Mouse (Mus musculus) midbrain, embryonic 16.5 days (tissue): ENCODE measurements around the gene Gpr132. TPM values are rescaled to one million over a fixed set of nuclear protein-coding genes. Genes with fewer than 3 reads are reported as not detected.

Experiments
- ATAC-seq: fragments of 200-750 bp; cut with Nextera tagmentation; 2 replicates; pipeline ENCODE4 v1.8.0; 2017; ENCODE audit warnings: moderate TSS enrichment
- H3K27ac ChIP-seq: fragments of 300-500 bp; sonication (generic); 2 replicates; pipeline ENCODE4 v1.5.1; 2014; ENCODE audit warnings: mild to moderate bottlenecking, low read length, mixed read lengths
- H3K27me3 ChIP-seq: fragments of 300-500 bp; sonication (generic); 2 replicates; pipeline ENCODE4 v1.6.1; 2014; ENCODE audit warnings: low read depth, low read length, mixed read lengths; ENCODE audit not compliant: control insufficient read depth, insufficient read depth
- H3K36me3 ChIP-seq: fragments of 300-500 bp; sonication (generic); 2 replicates; pipeline ENCODE4 v1.6.1; 2014; ENCODE audit warnings: mild to moderate bottlenecking, low read length, moderate library complexity, mixed read lengths; ENCODE audit not compliant: control insufficient read depth, insufficient read depth
- H3K4me1 ChIP-seq: fragments of 300-500 bp; sonication (generic); 2 replicates; pipeline ENCODE4 v1.6.1; 2014; ENCODE audit warnings: mild to moderate bottlenecking, low read length, mixed read lengths; ENCODE audit not compliant: control insufficient read depth, insufficient read depth
- H3K4me2 ChIP-seq: fragments of 300-500 bp; sonication (generic); 2 replicates; pipeline ENCODE4 v1.6.1; 2014; ENCODE audit warnings: mild to moderate bottlenecking, low read length, mixed read lengths
- H3K4me3 ChIP-seq: fragments of 300-500 bp; sonication (generic); 2 replicates; pipeline ENCODE4 v1.5.1; 2014; ENCODE audit warnings: low read depth, mild to moderate bottlenecking, low read length, moderate library complexity, mixed read lengths
- H3K9ac ChIP-seq: fragments of 300-500 bp; sonication (generic); 2 replicates; pipeline ENCODE4 v1.6.1; 2014; ENCODE audit warnings: low read depth, low read length, mixed read lengths
- H3K9me3 ChIP-seq: fragments of 300-500 bp; sonication (generic); replicated peaks from 2 replicates; pipeline ENCODE4 v1.6.1; 2014; ENCODE audit warnings: mild to moderate bottlenecking, low read length, mixed read lengths; ENCODE audit not compliant: control insufficient read depth, poor library complexity, severe bottlenecking
- WGBS: fragments of 180-500 bp; shearing (Covaris S2); extraction: QIAGEN DNeasy Blood & Tissue Kit; methylation state at CpG from one replicate; pipeline ENCODE4 v1.1.7; 2014; 5-methylcytosine and 5-hydroxymethylcytosine counted together
- polyA plus RNA-seq: library from polyadenylated mRNA; unstranded; fragments of >200 nt; fragmentation: Nextera tagmentation; extraction: Ambion mirVana; gene quantifications from 2 replicates; pipeline ENCODE4 v1.2.1, GENCODE M21; 2015

The Gpr132 gene
- polyA plus RNA-seq, 1 experiment from 2014 or later: not detected

DNA sequence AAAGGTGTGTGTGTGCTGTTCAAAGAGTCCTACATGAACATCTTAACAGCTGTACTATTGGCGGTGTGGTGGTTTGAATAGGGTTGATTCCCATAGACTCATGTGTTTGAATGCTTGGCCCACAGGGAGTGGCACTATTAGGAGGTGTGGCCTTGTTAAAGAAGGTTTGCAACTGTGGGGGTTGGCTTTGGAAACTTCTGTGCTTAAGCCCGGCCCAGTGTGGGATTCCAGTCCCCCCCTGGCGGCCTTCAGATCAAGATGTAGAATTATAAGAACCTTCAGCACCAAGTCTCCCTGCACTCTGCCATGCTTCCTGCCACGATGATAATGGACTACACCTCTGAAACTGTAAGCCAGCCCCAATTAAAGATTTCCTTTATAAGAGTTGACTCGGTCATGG lies 35.6 kb downstream of the Gpr132 start:
- Histone ChIP-seq H3K36me3 (no peaks in the 10 kb centered on the region), H3K9ac (no peak overlapping the region), H3K27me3 (no peaks in the 10 kb centered on the region), H3K4me1 (peaks cover 22% of the 10 kb centered on the region), H3K4me3 (no peak overlapping the region), H3K4me2 (no peak overlapping the region), H3K27ac (no peak overlapping the region), H3K9me3 (no peaks in the 10 kb centered on the region)
- WGBS: 94% methylated on average over 5 of the region's 5 CpGs
- ATAC-seq: no peak

DNA sequence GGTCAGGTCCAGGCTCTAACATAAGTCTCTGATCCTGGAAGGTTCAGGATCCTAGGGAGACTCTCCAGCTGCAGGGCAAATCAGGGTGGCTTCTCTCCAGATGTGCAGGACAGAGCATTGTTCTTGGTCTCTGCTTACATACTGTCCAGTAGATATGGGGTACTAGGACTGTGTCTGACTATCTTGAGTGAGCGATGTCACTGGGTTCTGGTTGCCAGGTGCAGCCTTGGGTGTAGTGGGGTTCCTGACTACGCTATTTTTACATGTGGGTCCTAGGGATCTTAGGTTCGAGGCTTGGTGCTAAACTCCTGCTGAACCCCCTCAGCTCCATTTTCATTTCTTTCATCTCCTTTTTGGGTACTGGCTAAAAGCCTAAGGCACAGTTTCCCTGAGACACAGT lies 37.5 kb downstream of the Gpr132 start:
- H3K4me1 ChIP-seq: peaks cover 40% of the 10 kb centered on the region
- no peak for ATAC-seq
- 91% methylated on average over 3 of the region's 3 CpGs for WGBS
- H3K4me2 ChIP-seq: peak overlapping the region; percentile 73
- no peak overlapping the region for H3K27ac ChIP-seq
- no peaks in the 10 kb centered on the region for H3K9me3 ChIP-seq
- 0 out of 2 replicates have a peak, but pooled peaks cover 2% of the 10 kb centered on the region for H3K36me3 ChIP-seq
- H3K4me3 ChIP-seq: peak overlapping the region; percentile 89
- no peaks in the 10 kb centered on the region for H3K27me3 ChIP-seq
- H3K9ac ChIP-seq: peak overlapping the region; percentile 76

DNA sequence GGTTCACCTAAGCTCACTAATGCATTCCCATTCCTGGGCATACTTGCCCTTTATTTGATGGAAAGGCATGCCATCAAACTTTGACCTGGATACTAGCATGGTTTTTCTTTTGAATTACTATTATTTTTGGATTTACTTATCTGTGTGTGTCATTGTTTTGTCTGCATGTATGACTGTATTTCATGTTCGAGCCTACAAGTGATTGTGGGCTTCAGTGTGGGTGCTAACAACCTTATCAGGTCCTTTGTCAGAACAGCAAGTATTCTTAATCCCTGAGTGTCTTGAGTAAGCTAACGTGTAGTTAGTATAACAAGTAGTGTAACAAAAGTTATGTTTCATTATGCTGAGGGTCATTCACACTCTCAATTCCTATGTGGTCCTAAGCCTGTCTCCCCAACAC lies 37.9 kb downstream of the Gpr132 start:
- peak overlapping the region; percentile 79 for H3K27ac ChIP-seq
- H3K36me3 ChIP-seq: 0 out of 2 replicates have a peak, but pooled peaks cover 2% of the 10 kb centered on the region
- peak overlapping the region; percentile 76 for H3K9ac ChIP-seq
- no peak for ATAC-seq
- WGBS: 36% methylated on average over 2 of the region's 2 CpGs
- no peaks in the 10 kb centered on the region for H3K27me3 ChIP-seq
- H3K9me3 ChIP-seq: no peaks in the 10 kb centered on the region
- peak overlapping the region; percentile 73 for H3K4me2 ChIP-seq
- H3K4me1 ChIP-seq: peaks cover 41% of the 10 kb centered on the region
- peak overlapping the region; percentile 89 for H3K4me3 ChIP-seq

DNA sequence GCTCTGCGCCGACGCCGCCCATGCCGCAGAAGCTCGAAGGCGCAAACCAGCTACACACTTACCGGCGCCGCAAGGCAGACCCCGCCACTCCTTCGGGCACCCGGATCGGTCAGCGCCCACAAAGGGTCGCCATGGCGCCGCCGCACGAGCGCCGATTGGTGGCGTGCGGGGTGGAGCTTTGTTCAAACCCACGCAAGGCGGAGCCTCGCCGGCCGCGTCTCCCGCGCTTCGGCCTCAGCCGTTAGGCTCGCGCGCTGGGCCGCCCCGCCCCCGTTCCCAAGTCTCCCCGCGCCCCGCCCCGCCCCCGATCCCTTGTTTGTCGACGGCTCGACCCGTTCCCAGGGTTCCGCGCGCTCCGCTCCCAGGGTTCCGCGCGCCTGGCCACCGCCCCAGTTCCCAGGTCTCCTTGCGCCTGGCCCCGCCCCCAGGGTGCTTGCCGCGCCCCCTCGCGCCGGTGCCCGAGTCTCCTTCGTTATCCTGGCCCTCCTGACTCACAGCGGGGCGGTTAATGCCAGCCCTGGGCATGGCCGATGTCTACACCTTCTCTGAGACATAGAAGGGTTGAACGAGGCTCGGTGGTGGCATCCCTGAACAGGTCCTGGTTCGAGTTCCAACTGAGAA lies 38.7 kb downstream of the Gpr132 start, which contains the start of gene Cdca4:
Gene Cdca4, minus strand, starts transcription at position 180 of the 621 bp plus-strand sequence.
- under 1% methylated on average over 47 of the region's 72 CpGs for WGBS
- Histone ChIP-seq H3K4me1 (peaks cover 41% of the 10 kb centered on the region), H3K9me3 (no peaks in the 10 kb centered on the region)

DNA sequence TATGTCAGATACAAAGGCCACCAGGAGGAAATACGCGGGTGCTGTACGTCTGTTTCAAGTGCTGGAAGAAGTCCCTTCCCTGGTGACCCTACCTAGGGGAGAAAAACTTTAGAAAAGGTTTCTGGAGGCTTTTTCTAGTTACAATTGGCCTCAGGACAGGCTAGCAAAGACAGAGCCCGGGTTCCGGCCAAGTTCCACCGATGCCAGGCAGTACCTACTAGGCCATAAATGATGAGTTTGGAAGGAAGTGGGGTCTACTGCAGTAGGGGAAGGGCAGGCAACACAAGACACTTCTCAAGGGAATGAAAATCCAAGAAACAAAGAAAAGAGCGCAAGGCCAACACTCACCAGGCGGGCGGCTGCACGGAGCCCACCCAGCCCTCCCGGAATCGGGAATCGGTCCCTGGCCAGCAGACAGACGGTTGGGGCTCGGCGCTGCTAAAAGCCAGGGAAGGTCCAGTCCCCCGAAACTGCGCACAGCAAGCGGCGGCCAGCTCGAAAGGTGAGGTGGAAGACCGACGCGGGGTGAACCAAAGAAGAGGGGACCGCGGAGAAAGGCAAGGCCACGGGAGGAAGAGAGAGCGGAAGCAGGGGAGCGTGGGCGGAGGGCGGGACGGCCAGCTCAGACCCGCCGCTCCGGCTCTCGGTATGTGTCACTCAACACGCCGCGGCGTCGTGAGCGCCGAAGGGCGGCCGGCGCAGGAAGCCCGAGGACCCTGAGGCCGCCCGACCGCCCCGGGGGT lies 39.4 kb downstream of the Gpr132 start:
- peak overlapping the region; percentile 86 for H3K27ac ChIP-seq
- H3K36me3 ChIP-seq: 0 out of 2 replicates have a peak, but pooled peaks cover 2% of the 10 kb centered on the region
- H3K9ac ChIP-seq: peak overlapping the region; percentile 93
- no peaks in the 10 kb centered on the region for H3K27me3 ChIP-seq
- peaks cover 41% of the 10 kb centered on the region for H3K4me1 ChIP-seq
- H3K4me3 ChIP-seq: peak overlapping the region; percentile 89
- H3K4me2 ChIP-seq: peak overlapping the region; percentile 97
- no peaks in the 10 kb centered on the region for H3K9me3 ChIP-seq
- under 1% methylated on average over 51 of the region's 51 CpGs for WGBS
- peak; percentile 83 for ATAC-seq

More for the DNA sequence above, 38.7 kb downstream of the Gpr132 start, which contains the start of gene Cdca4:
- Histone ChIP-seq H3K9ac (peak within 1 kb of the TSS; percentile 93), H3K4me2 (peak within 1 kb of the TSS; percentile 97), H3K27ac (peak within 1 kb of the TSS; percentile 86), H3K27me3 (no peaks in the 10 kb centered on the region), H3K36me3 (0 out of 2 replicates have a peak, but pooled peaks cover 2% of the 10 kb centered on the region), H3K4me3 (peak within 1 kb of the TSS; percentile 89)
- peak; percentile 96 for ATAC-seq

DNA sequence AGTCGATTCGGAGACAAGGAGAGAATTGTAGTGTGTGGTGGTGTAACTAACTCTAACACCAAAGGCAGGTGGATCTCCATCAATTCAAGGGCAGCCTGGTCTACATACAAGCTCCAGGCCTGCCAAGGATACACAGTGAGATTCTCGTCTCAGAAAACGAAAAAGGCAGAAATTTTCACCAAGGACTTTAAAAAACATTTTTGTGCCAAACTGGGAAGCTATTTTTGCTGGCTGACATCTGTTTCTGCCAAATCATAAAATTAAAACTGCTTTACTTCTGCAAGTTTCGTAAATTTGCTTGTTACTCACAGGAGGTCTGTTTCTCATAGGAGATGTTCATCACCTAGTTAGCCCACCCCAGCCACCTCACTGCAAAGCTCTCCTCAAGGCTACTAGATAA lies 42.1 kb downstream of the Gpr132 start:
- no peak overlapping the region for H3K9ac ChIP-seq
- no peak overlapping the region for H3K4me2 ChIP-seq
- no peak overlapping the region for H3K27ac ChIP-seq
- ATAC-seq: no peak
- 0 out of 2 replicates have a peak, but pooled peaks cover 2% of the 10 kb centered on the region for H3K36me3 ChIP-seq
- no peaks in the 10 kb centered on the region for H3K9me3 ChIP-seq
- WGBS: 89% methylated on average over 5 of the region's 5 CpGs
- no peak overlapping the region for H3K4me3 ChIP-seq
- H3K4me1 ChIP-seq: peaks cover 40% of the 10 kb centered on the region
- H3K27me3 ChIP-seq: no peaks in the 10 kb centered on the region

DNA sequence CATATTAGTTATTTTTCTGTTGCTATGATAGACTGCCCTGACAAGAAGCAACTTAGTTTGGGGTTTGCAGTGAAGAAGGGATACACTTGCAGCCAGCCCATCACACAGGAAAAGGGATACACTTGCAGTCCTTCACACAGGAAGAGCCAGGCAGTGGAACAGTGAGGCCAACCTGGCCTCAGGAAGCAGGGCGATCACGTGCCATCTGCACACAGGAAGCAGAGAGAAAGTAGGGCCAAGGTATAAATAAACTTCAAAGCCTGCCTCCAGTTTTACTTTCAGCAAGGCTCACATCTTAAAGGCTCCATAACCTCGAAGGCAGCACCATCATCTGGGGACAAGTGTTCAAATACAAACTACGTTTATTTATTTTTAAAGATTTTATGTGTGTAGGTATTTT lies 44.8 kb downstream of the Gpr132 start:
- H3K9me3 ChIP-seq: no peaks in the 10 kb centered on the region
- WGBS: 83% methylated on average over 4 of the region's 4 CpGs
- no peak overlapping the region for H3K27ac ChIP-seq
- H3K4me1 ChIP-seq: peaks cover 30% of the 10 kb centered on the region
- peaks cover 16% of the 10 kb centered on the region for H3K36me3 ChIP-seq
- no peak overlapping the region for H3K4me3 ChIP-seq
- no peaks in the 10 kb centered on the region for H3K27me3 ChIP-seq
- no peak overlapping the region for H3K4me2 ChIP-seq
- ATAC-seq: no peak
- H3K9ac ChIP-seq: no peak overlapping the region

DNA sequence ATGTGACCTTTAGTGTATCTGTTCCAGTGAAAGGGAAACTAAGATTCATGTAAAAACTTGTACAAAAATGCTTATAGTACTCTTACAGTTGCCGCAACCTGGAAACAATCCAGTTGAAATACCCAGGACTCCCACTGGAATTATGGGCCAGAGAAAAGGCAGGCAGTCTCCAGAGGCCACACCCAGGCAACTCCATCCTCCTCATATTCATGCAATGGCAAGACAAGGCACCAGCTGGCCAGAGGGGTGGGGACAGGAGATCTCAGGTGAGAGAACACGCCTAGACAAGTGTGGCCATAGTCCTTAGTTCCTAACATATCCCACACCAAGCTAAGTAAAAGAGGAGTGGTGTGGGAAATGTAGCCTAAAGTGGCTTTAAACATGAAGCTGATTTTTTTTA lies 45.4 kb downstream of the Gpr132 start:
- H3K36me3 ChIP-seq: peaks cover 20% of the 10 kb centered on the region
- no peak for ATAC-seq
- WGBS: 72% methylated on average over 2 of the region's 2 CpGs

DNA sequence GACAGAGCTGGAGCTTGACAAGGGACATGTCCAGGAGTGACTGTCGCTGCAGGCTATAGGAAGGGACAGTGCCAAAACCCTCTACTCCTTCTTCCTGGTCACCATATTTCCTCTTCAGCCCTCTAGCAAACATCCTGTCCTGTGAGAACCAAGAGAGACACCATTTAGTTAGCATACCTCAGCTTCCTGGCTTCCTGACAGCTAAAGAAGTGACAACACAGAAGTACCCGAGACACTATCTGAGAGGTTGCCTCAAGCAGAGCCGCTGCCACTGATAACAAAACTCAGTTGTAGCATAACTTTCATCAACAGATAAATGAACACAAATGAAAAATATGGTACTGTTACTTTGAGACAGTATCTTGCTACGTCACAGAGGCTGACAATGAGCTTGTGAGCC lies 46.1 kb downstream of the Gpr132 start:
- Histone ChIP-seq H3K4me2 (no peak overlapping the region), H3K27ac (no peak overlapping the region), H3K9ac (no peak overlapping the region), H3K36me3 (peaks cover 20% of the 10 kb centered on the region), H3K9me3 (no peaks in the 10 kb centered on the region), H3K4me1 (peaks cover 17% of the 10 kb centered on the region), H3K27me3 (no peaks in the 10 kb centered on the region), H3K4me3 (no peak overlapping the region)
- no peak for ATAC-seq
- 90% methylated on average over 4 of the region's 4 CpGs for WGBS

More for the DNA sequence above, 45.4 kb downstream of the Gpr132 start:
- Histone ChIP-seq H3K27ac (no peak overlapping the region), H3K27me3 (no peaks in the 10 kb centered on the region), H3K9me3 (no peaks in the 10 kb centered on the region), H3K9ac (no peak overlapping the region), H3K4me1 (peaks cover 24% of the 10 kb centered on the region), H3K4me3 (no peak overlapping the region), H3K4me2 (no peak overlapping the region)
